Mouse (Mus musculus): ENCODE measurements at regions not wholly inside any gene's neighbourhood (a gene's known extent, or its start where the extent isn't known, plus 50 kb on each side); places are given as distances from the start of the nearest gene placed in this dataset.
A peak's percentile ranks its signal among the peaks of the same experiment; 100 is the strongest.

- no peak for DNase-seq (ENCODE audit: low read depth)
- no peak for TF ChIP-seq CTCF (IDR thresholded peaks at IDR 0.05; ENCODE audit: borderline replicate concordance, extremely low read depth, insufficient read depth, insufficient read length)
- no peak for TF ChIP-seq POLR2A (IDR thresholded peaks at IDR 0.05; ENCODE audit: borderline replicate concordance, extremely low read depth, insufficient read depth, insufficient read length, poor library complexity, severe bottlenecking)
These were observed 106.5 kb upstream of the Mmadhc start for GRCm38 (mm10) chr2:50403106-50403505.

DNA sequence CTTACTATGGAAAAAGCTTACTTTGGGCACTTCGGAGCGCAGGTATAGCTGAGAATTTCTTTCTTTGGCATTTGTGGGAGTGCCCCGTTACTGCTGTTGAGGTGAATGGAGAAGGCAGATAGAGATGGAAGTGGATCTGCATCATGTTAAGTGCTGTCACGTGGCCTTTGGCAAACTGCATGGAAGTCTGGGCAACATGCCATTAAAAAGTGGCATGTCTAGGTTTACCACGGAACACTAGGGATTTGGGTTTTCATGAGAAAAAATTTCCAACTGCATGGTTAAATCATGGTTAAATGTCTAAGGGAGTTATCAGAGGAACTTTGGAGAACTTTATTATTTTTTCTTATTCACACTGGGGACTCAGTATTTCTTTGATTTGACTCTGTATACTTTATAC, 102.0 kb upstream of the Mmadhc start:
- DNase-seq (ENCODE audit: low read depth): peak; percentile 51
- TF ChIP-seq CTCF (IDR thresholded peaks at IDR 0.05; ENCODE audit: borderline replicate concordance, extremely low read depth, insufficient read depth, insufficient read length) (no peak), POLR2A (IDR thresholded peaks at IDR 0.05; ENCODE audit: borderline replicate concordance, extremely low read depth, insufficient read depth, insufficient read length, poor library complexity, severe bottlenecking) (no peak)

DNA sequence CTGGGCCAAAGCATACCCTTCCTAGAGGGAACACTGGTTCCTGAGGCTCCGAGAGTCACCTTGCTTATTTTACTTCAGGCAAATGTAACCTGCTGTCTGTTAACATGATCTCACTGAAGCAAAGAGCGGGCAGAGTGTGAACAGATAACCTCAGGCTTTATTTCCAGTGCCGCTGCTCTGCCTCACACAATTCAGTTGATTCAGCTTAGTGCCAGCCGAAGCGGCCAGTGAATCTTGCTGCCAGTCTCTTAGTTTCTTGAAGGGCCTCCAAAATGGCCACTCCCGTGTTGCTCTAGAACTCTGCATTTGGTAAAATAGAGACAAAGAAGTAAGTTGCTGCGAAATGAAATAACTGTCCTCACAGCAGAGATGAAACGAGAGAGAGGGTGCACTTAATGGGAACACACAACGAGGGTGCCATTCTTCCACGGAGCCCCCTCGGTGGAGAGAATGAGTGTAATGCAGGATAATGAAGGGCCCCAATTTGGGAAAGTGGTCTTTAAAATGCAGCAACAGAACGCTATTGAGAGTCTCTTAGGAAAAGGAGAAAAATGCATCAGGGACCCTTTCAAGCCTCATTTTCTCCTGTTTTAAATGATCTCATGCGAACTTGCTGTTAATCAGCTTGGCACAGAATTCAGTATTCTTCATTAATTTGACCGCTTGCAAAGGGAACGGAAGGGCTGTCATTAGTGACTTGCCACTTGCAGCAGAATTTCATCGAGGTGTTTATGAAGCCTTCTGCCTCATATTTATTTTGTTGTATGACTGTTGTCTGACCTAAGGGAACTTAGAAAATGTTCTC, 81.2 kb upstream of the Mmadhc start:
- TF ChIP-seq POLR2A (IDR thresholded peaks at IDR 0.05; ENCODE audit: borderline replicate concordance, extremely low read depth, insufficient read depth, insufficient read length, poor library complexity, severe bottlenecking): no peak
- TF ChIP-seq CTCF (IDR thresholded peaks at IDR 0.05; ENCODE audit: borderline replicate concordance, extremely low read depth, insufficient read depth, insufficient read length): no peak
- DNase-seq (ENCODE audit: low read depth): peak; percentile 91

DNA sequence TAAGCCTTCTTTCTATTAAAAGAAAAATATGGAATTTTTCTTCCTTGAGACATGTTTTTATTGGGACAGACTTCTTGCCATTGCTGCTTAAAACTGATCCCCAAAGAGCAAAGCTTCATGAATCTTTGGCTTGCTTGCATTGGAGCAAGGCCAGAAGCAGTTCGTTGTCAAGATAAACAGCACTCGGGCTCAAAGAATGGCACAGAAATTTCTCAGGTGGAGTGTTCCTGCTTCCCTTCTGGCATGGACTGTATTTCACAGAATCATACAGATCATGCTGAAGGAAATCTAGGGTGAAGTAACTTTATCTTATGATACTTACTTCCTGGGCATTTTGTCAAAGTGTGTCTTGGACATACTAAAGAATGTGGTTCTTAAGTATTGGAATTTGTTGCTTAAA, 77.0 kb upstream of the Mmadhc start:
- TF ChIP-seq CTCF (IDR thresholded peaks at IDR 0.05; ENCODE audit: borderline replicate concordance, extremely low read depth, insufficient read depth, insufficient read length) (no peak), POLR2A (IDR thresholded peaks at IDR 0.05; ENCODE audit: borderline replicate concordance, extremely low read depth, insufficient read depth, insufficient read length, poor library complexity, severe bottlenecking) (no peak)
- peak; percentile 12 for DNase-seq (ENCODE audit: low read depth)

DNA sequence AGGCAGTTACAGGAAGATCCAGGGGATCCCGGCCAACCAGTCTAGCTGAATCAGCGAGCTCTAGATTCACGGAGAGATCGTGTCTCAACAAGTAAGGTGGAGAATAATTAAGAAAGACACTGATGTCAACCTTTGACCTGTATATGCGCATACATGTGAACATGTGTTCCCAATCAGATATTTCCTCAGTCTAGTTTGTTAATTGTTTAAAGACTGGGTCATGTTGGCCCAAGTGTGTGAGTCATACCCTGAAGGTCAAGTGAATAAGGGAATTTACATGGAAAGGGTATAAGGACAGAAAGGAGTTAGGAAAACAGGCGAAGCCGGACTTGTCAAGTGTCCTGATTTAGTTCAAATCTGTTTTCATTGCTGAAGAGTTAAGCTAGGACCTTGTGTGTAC, 76.4 kb upstream of the Mmadhc start:
- no peak for DNase-seq (ENCODE audit: low read depth)
- no peak for TF ChIP-seq POLR2A (IDR thresholded peaks at IDR 0.05; ENCODE audit: borderline replicate concordance, extremely low read depth, insufficient read depth, insufficient read length, poor library complexity, severe bottlenecking)
- TF ChIP-seq CTCF (IDR thresholded peaks at IDR 0.05; ENCODE audit: borderline replicate concordance, extremely low read depth, insufficient read depth, insufficient read length): no peak

GRCm38 (mm10) chr2:50368831-50369230, 72.2 kb upstream of the Mmadhc start:
- peak; percentile 81 for DNase-seq (ENCODE audit: low read depth)
- no peak for TF ChIP-seq POLR2A (IDR thresholded peaks at IDR 0.05; ENCODE audit: borderline replicate concordance, extremely low read depth, insufficient read depth, insufficient read length, poor library complexity, severe bottlenecking)
- TF ChIP-seq CTCF (IDR thresholded peaks at IDR 0.05; ENCODE audit: borderline replicate concordance, extremely low read depth, insufficient read depth, insufficient read length): no peak

DNA sequence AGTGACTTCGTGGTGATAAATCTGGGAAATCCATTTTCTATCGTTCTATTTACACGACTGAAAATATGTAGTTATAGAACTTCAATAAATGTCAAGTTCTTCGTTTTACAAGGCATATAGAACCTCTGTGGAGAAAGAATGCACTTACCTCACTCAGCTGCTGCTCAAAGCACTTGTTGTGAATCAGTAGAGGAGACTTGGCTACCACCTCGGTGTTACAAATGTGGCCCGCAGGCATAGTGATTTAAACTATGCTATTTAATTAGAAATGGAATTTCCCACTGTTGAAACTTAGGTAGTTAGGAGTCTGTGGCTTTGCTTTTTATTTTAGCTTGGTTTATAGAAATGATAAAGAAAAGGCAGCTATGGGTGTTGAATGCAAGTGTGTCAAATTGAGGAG, 71.8 kb upstream of the Mmadhc start:
- no peak for TF ChIP-seq POLR2A (IDR thresholded peaks at IDR 0.05; ENCODE audit: borderline replicate concordance, extremely low read depth, insufficient read depth, insufficient read length, poor library complexity, severe bottlenecking)
- no peak for TF ChIP-seq CTCF (IDR thresholded peaks at IDR 0.05; ENCODE audit: borderline replicate concordance, extremely low read depth, insufficient read depth, insufficient read length)
- peak; percentile 72 for DNase-seq (ENCODE audit: low read depth)

DNA sequence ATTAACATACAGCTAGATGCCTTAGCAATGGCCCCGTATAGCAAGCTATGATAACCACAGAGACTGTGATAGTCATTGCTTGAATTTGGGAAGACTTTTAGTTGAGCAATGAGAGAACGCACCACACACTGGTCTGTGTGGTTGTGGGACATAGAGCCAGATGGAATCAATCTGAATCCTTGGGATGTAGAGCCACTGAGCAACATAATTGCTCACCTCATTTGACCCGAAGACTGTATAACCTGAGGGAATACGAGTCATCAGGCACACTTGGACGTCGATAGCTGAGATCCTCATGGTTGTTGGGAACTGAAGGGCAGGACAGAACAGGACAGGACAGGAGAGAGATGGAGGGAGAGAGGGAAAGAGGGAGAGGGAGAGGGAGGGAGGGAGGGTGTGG, 68.6 kb upstream of the Mmadhc start:
- TF ChIP-seq POLR2A (IDR thresholded peaks at IDR 0.05; ENCODE audit: borderline replicate concordance, extremely low read depth, insufficient read depth, insufficient read length, poor library complexity, severe bottlenecking) (no peak), CTCF (IDR thresholded peaks at IDR 0.05; ENCODE audit: borderline replicate concordance, extremely low read depth, insufficient read depth, insufficient read length) (no peak)

DNA sequence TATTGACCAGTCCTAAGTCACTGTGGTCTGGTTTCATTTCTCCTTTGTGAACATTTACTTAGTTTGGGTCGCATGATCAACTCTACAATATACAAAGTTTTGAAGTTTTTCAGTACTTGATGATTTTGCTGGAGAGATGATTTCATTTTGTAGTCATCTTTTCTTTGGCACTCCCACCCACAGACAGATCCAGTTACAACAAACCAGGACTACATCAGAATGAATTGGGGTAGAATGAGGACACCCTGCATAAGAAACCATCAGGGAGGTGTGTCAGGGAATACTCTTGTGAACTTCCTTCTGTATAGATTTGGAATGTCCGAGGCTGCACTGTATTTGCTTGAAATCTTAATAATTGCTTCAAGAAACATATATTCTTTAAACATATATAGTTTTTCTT, 59.5 kb upstream of the Mmadhc start:
- DNase-seq (ENCODE audit: low read depth): no peak
- TF ChIP-seq POLR2A (IDR thresholded peaks at IDR 0.05; ENCODE audit: borderline replicate concordance, extremely low read depth, insufficient read depth, insufficient read length, poor library complexity, severe bottlenecking) (no peak), CTCF (IDR thresholded peaks at IDR 0.05; ENCODE audit: borderline replicate concordance, extremely low read depth, insufficient read depth, insufficient read length) (no peak)

More for the DNA sequence above, 68.6 kb upstream of the Mmadhc start:
- DNase-seq (ENCODE audit: low read depth): no peak

DNA sequence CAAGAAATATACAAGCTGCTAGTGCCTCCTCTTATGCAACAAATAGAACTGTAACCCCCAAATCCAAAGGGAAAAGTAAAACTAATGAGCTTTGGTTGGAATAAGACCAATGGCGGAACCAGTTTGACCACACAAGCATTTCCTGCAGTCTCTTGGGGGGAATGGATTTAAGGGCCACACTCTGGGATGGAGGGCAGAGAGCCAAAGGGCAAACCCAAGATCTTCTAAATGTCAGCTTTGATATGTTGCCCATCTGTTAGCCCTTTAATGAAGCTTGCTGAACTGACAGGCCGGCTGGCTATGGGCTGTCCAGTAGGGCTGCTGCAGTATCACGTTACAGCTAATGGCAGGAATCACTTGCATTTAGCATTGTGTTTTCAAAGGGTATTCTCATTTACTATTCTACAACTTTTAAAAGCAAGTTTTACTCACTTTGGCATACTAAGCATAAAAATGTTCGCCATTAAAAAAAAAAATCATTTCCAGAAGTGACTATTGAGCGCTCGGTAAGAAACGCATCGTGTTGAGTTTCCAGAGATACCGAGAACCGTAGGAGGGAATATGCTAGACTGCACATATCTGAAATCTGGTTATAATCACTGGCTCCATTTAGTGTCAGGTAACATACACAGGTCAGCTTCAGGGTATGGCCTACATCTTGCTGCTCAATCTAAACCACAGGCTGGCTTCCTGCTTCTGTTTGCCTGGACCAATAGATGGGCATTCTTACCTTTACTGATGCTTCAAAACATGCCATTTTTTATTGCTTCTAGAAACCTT, 51.1 kb upstream of the Mmadhc start:
- TF ChIP-seq POLR2A (IDR thresholded peaks at IDR 0.05; ENCODE audit: borderline replicate concordance, extremely low read depth, insufficient read depth, insufficient read length, poor library complexity, severe bottlenecking) (no peak), CTCF (IDR thresholded peaks at IDR 0.05; ENCODE audit: borderline replicate concordance, extremely low read depth, insufficient read depth, insufficient read length) (no peak)
- peak; percentile 33 for DNase-seq (ENCODE audit: low read depth)

Measured in brain, embryonic 14.5 days (tissue).